Mouse (Mus musculus) midbrain, embryonic 12.5 days (tissue): ENCODE results near the gene Creg2. TPM values are rescaled to one million over a fixed set of nuclear protein-coding genes. Genes with fewer than 3 reads are reported as not detected.
"Not testable (repeated sequence)": the region's sequence is repeated elsewhere in the genome, so short reads cannot be mapped to it uniquely, and the experiment has no call there.

Experiments used
- ATAC-seq: fragments of 200-750 bp; cut with Nextera tagmentation; 2 replicates; pipeline ENCODE4 v1.8.0; 2017; ENCODE audit warnings: low read depth, moderate TSS enrichment, moderate library complexity; ENCODE audit not compliant: low FRiP score
- H3K27ac ChIP-seq: fragments of 300-500 bp; sonication (generic); replicated peaks from 2 replicates; pipeline ENCODE4 v1.5.1; 2016; ENCODE audit warnings: mild to moderate bottlenecking
- H3K27me3 ChIP-seq: fragments of 300-500 bp; sonication (generic); 2 replicates; pipeline ENCODE4 v1.6.1; 2016; ENCODE audit warnings: mild to moderate bottlenecking
- H3K36me3 ChIP-seq: fragments of 300-500 bp; sonication (generic); 2 replicates; pipeline ENCODE4 v1.6.1; 2016
- H3K4me1 ChIP-seq: fragments of 300-500 bp; sonication (generic); 2 replicates; pipeline ENCODE4 v1.6.1; 2016
- H3K4me2 ChIP-seq: fragments of 300-500 bp; sonication (generic); replicated peaks from 2 replicates; pipeline ENCODE4 v1.6.1; 2016; ENCODE audit warnings: mild to moderate bottlenecking, moderate library complexity
- H3K4me3 ChIP-seq: fragments of 300-500 bp; sonication (generic); 2 replicates; pipeline ENCODE4 v1.5.1; 2016; ENCODE audit warnings: mild to moderate bottlenecking
- H3K9ac ChIP-seq: fragments of 300-500 bp; sonication (generic); replicated peaks from 2 replicates; pipeline ENCODE4 v1.6.1; 2016; ENCODE audit warnings: mild to moderate bottlenecking, moderate library complexity
- H3K9me3 ChIP-seq: fragments of 300-500 bp; sonication (generic); 2 replicates; pipeline ENCODE4 v1.6.1; 2016; ENCODE audit warnings: mild to moderate bottlenecking
- WGBS: fragments of 180-500 bp; shearing (Covaris S2); methylation state at CpG from one replicate; pipeline ENCODE4 v1.1.7; 2016; 5-methylcytosine and 5-hydroxymethylcytosine counted together
- polyA plus RNA-seq: library from polyadenylated mRNA; unstranded; fragments of >200 nt; fragmentation: Nextera tagmentation; extraction: Ambion mirVana; gene quantifications from 2 replicates; pipeline ENCODE4 v1.2.1, GENCODE M21; 2016

Gene Creg2
- polyA plus RNA-seq, 1 experiment from 2014 or later = 2.1 TPM

- 82% methylated on average over 8 of the region's 8 CpGs for WGBS
- no peak for ATAC-seq
These were observed 27.6 kb upstream of the Creg2 start for GRCm38 (mm10) chr1:39678883-39679282.

DNA sequence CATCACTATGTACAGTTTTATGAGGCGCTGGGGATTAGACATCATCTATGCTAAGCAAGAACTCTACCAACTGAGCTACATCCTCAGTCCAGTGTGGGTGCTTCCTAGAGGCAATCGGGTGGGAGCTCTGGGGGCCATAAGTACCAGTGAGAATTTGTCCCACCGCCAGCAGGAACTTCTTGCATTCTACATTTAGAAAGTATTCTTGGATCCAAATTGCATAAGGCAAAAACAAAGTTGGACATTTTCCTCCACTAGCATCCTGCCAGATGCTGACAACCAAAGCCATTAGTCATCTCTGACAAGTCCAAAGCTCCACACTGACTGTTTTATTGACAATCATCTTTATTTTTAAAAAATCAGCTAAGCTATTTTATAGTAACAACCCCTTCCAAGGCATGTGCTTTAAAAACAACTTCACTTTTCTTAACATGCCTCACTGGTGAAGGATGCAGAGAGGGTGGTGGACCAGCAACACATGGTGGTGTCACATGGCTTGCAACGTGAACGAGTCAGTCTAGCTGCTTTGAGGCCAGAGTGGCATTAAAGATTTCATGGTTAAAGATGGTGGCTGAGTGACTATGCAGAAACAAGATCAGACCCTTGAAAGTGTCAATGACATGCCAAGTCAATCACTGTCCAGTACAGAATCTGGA lies 25.1 kb upstream of the Creg2 start:
- no peaks in the 10 kb centered on the region for H3K27me3 ChIP-seq
- H3K9me3 ChIP-seq = no peaks in the 10 kb centered on the region
- 91% methylated on average over 5 of the region's 5 CpGs for WGBS
- no peak overlapping the region for H3K4me2 ChIP-seq
- no peak overlapping the region for H3K27ac ChIP-seq
- H3K36me3 ChIP-seq = no peaks in the 10 kb centered on the region
- no peak for ATAC-seq
- H3K9ac ChIP-seq = no peak overlapping the region
- H3K4me3 ChIP-seq = no peak overlapping the region
- no peaks in the 10 kb centered on the region for H3K4me1 ChIP-seq

More at GRCm38 (mm10) chr1:39678883-39679282, 27.6 kb upstream of the Creg2 start:
- no peak overlapping the region for H3K9ac ChIP-seq
- no peaks in the 10 kb centered on the region for H3K4me1 ChIP-seq
- H3K9me3 ChIP-seq = no peaks in the 10 kb centered on the region
- no peaks in the 10 kb centered on the region for H3K36me3 ChIP-seq
- no peak overlapping the region for H3K27ac ChIP-seq
- H3K27me3 ChIP-seq = no peaks in the 10 kb centered on the region
- H3K4me2 ChIP-seq = no peak overlapping the region
- no peak overlapping the region for H3K4me3 ChIP-seq

DNA sequence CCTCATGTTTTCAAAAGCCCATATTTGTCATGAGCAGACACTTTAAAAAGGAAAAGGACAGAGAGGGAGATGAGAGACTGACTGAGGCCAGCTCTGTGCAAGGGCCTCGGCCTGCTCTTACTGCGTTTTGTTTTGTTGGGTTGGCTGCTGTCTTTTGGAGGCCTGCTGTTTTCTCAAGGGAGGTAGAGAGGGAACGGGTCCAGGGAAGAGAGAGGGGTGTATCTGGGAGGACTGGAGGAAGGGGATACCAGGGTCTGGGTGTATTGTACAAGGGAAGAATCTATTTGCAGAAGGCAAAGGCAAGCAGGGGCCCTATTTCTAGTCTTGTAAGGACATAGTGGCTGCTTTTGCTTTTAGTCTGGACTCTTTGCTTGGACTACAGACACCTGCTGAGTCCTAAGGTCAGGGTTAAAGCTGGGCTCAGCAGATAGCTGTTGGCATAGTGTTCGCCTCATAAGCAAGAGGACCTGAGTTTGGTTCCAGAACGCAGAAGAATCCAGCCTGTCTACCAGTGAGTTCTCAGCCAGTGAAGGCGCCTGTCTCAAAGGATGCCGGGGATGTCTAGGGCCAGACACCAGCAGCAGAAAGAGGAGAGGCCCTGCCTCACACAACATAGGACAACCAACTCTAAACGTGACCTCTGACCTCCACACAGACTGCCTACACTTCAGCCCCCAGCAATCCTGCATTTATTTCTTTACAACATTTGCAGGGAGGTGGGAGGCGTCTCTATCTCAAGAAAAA lies 21.3 kb upstream of the Creg2 start:
- no peak for ATAC-seq
- Histone ChIP-seq H3K27ac (no peak overlapping the region), H3K4me3 (no peak overlapping the region), H3K36me3 (no peaks in the 10 kb centered on the region), H3K9me3 (no peaks in the 10 kb centered on the region), H3K27me3 (no peaks in the 10 kb centered on the region), H3K9ac (no peak overlapping the region), H3K4me2 (no peak overlapping the region), H3K4me1 (no peaks in the 10 kb centered on the region)
- 75% methylated on average over 9 of the region's 9 CpGs for WGBS

- Histone ChIP-seq H3K4me2 (no peak overlapping the region), H3K27ac (no peak overlapping the region), H3K4me1 (no peaks in the 10 kb centered on the region), H3K9ac (no peak overlapping the region), H3K27me3 (no peaks in the 10 kb centered on the region), H3K9me3 (no peaks in the 10 kb centered on the region), H3K36me3 (no peaks in the 10 kb centered on the region), H3K4me3 (no peak overlapping the region)
- WGBS = 89% methylated on average over 17 of the region's 17 CpGs
- no peak for ATAC-seq
These were observed 19.1 kb upstream of the Creg2 start for GRCm38 (mm10) chr1:39670211-39670935.

DNA sequence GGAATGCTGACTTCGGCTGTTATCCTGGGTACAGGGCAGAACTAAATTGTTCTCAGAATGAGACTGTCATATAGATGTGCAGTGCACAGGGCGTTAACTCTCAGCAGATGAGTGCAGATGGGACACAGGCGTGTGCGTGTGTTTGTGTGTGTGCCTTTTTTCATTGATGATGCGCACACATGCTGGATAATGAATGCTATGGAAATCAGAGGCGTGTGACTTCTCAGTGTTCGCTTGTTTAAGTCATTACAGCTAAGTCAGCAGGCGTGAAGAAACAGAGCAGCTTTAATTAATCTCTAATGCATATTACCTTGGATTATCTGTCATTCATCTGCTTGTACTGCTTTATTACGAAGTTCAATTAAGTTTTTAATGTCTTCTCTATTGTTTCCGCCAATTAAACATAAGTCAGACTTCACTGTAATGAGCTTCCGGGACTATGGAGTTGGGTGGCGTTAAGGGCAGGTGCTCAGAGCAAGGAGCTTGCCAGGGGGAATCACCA lies 15.5 kb upstream of the Creg2 start:
- ATAC-seq = no peak
- Histone ChIP-seq H3K4me3 (no peak overlapping the region), H3K27me3 (no peaks in the 10 kb centered on the region), H3K4me2 (no peak overlapping the region), H3K36me3 (no peaks in the 10 kb centered on the region), H3K9me3 (no peaks in the 10 kb centered on the region), H3K4me1 (no peaks in the 10 kb centered on the region), H3K27ac (no peak overlapping the region), H3K9ac (no peak overlapping the region)
- 79% methylated on average over 12 of the region's 12 CpGs for WGBS

GRCm38 (mm10) chr1:39664039-39664625 lies 12.9 kb upstream of the Creg2 start:
- no peak overlapping the region for H3K4me3 ChIP-seq
- H3K4me2 ChIP-seq = no peak overlapping the region
- H3K27ac ChIP-seq = no peak overlapping the region
- no peak overlapping the region for H3K9ac ChIP-seq
- H3K4me1 ChIP-seq = no peaks in the 10 kb centered on the region
- H3K27me3 ChIP-seq = no peaks in the 10 kb centered on the region
- H3K9me3 ChIP-seq = no peaks in the 10 kb centered on the region
- 90% methylated on average over 7 of the region's 7 CpGs for WGBS
- H3K36me3 ChIP-seq = no peaks in the 10 kb centered on the region
- no peak for ATAC-seq

DNA sequence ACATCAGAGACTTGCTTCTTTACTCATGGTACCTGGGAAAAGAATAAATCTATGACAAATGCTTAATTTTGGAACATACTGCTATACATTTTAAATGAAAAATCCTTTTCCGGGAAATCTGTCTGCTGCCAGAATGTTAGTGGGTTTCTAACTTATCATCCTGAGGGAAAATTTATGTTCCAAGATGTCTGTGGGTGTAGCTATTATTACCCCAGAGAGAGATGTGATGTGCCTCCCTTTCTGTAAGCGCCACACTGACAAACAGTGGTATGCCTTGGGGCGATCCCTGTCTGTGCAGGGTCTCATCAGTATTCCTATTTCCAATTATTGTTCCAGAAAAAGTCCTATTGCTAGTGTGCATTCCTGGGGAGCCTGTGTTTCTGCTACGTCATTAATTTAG lies 11.8 kb upstream of the Creg2 start:
- H3K27ac ChIP-seq = no peak overlapping the region
- no peak overlapping the region for H3K4me3 ChIP-seq
- no peak overlapping the region for H3K9ac ChIP-seq
- H3K4me1 ChIP-seq = no peaks in the 10 kb centered on the region
- ATAC-seq = no peak
- H3K27me3 ChIP-seq = no peaks in the 10 kb centered on the region
- no peak overlapping the region for H3K4me2 ChIP-seq
- no peaks in the 10 kb centered on the region for H3K36me3 ChIP-seq
- no peaks in the 10 kb centered on the region for H3K9me3 ChIP-seq
- WGBS = 89% methylated on average over 4 of the region's 4 CpGs

DNA sequence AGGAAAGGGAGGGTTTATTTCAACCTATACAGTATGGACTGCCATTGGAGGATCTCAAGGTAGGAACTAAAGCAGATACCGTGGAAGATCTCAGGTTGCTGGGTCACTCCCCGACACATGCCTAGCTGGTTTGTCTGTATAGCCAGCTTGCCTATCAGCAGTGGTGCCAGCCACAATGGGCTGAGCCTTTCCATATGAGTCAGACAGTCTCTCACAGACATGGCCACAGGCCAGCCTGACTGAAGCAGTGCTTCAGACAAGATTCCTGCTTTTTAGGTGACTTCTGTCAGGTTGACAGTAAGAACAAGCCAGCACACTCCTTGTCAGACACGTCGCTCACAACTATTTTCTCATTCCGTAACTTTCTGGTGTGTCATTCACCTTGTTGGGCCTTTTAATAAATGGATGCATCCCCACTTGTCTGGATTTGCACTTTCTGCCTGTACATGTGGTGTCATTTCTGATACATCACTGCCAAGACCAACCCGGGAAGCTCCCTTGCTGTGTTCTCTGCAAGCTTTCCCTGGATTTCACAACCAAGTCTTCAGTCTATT lies 5.8 kb upstream of the Creg2 start:
- H3K36me3 ChIP-seq = no peaks in the 10 kb centered on the region
- H3K4me2 ChIP-seq = no peak overlapping the region
- H3K27ac ChIP-seq = no peak overlapping the region
- WGBS = 93% methylated on average over 6 of the region's 6 CpGs
- ATAC-seq = no peak
- no peak overlapping the region for H3K4me3 ChIP-seq
- peaks cover 6% of the 10 kb centered on the region for H3K27me3 ChIP-seq
- no peaks in the 10 kb centered on the region for H3K9me3 ChIP-seq
- no peak overlapping the region for H3K9ac ChIP-seq
- no peaks in the 10 kb centered on the region for H3K4me1 ChIP-seq

GRCm38 (mm10) chr1:39654901-39655300 lies 3.6 kb upstream of the Creg2 start:
- H3K9ac ChIP-seq, H3K9me3 ChIP-seq, H3K27ac ChIP-seq, H3K4me3 ChIP-seq, ATAC-seq, H3K4me2 ChIP-seq, H3K36me3 ChIP-seq: not testable (repeated sequence)
- Histone ChIP-seq H3K27me3 (peaks cover 23% of the 10 kb centered on the region), H3K4me1 (peaks cover 13% of the 10 kb centered on the region)
- WGBS = 89% methylated on average over 18 of the region's 18 CpGs

- H3K4me3 ChIP-seq = no peak overlapping the region
- no peak for ATAC-seq
- no peak overlapping the region for H3K9ac ChIP-seq
- H3K27me3 ChIP-seq = peaks cover 36% of the 10 kb centered on the region
- no peak overlapping the region for H3K27ac ChIP-seq
- no peaks in the 10 kb centered on the region for H3K36me3 ChIP-seq
- H3K4me2 ChIP-seq = no peak overlapping the region
- peaks cover 15% of the 10 kb centered on the region for H3K4me1 ChIP-seq
- H3K9me3 ChIP-seq = no peaks in the 10 kb centered on the region
- 85% methylated on average over 4 of the region's 4 CpGs for WGBS
These were observed 1.8 kb upstream of the Creg2 start for GRCm38 (mm10) chr1:39653028-39653427.

- no peak overlapping the region; the same call in 1 of the 2 replicates for H3K27ac ChIP-seq
- 1% methylated on average over 71 of the region's 73 CpGs for WGBS
These were observed 636 bp downstream of the Creg2 start for GRCm38 (mm10) chr1:39650435-39651240.

More at GRCm38 (mm10) chr1:39650435-39651240, 636 bp downstream of the Creg2 start:
- no peaks in the 10 kb centered on the region for H3K36me3 ChIP-seq
- H3K4me1 ChIP-seq = peaks cover 23% of the 10 kb centered on the region
- H3K4me3 ChIP-seq = peak overlapping the region; percentile 62
- H3K9ac ChIP-seq = peak overlapping the region; percentile 65
- ATAC-seq = peak; percentile 85
- H3K4me2 ChIP-seq = peak overlapping the region; percentile 99
- H3K9me3 ChIP-seq = no peaks in the 10 kb centered on the region
- H3K27me3 ChIP-seq = peaks cover 45% of the 10 kb centered on the region
